Mouse (Mus musculus) ovary, adult 2 months (tissue): Measurements from ENCODE around the gene Klrc1. TPM values are rescaled to one million over a fixed set of nuclear protein-coding genes. Genes with fewer than 3 reads are reported as not detected.

ENCODE experiments used
- polyA plus RNA-seq: library from polyadenylated mRNA; depleted of rRNA; stranded (reverse); fragments of >200 nt; gene quantifications from 2 replicates; pipeline ENCODE4 v1.2.3, GENCODE M21; 2012; rRNA removed

Klrc1 gene
- 0.24 TPM in 1 of 2 replicates, not detected in the other for polyA plus RNA-seq

GRCm38 (mm10) chr6:129678873-129679272, at the start of gene Klrc1:
Klrc1 (minus strand) TSS chr6:129678973.

GRCm38 (mm10) chr6:129717032-129717431, 38.3 kb upstream of the Klrc1 start, which contains the start of gene Klri1:
Klri1 (minus strand) TSS chr6:129717132.

GRCm38 (mm10) chr6:129660589-129660988, 18.2 kb downstream of the Klrc1 start, which contains the start of gene Klrc2:
Klrc2 (minus strand) TSS chr6:129660689.

GRCm38 (mm10) chr6:129643237-129643636, 35.5 kb downstream of the Klrc1 start, which contains the start of gene Klrc3:
Klrc3 (minus strand) TSS chr6:129643337.

GRCm38 (mm10) chr6:129623735-129624134, 55.0 kb downstream of the Klrc1 start, which contains the start of gene Klrk1:
Klrk1 (minus strand) TSS chr6:129623864.

Other genes with a start within 250 kb of the Klrc1 start
- 4.2 and 6.7 TPM in 2 replicates for gene Clec1a, start 227.0 kb downstream of the Klrc1 start, polyA plus RNA-seq
- gene Olr1, start 171.8 kb downstream of the Klrc1 start, polyA plus RNA-seq = 0.03 and 0.25 TPM in 2 replicates
- not detected in 2 replicates for gene Tmem52b, start 166.4 kb downstream of the Klrc1 start, polyA plus RNA-seq
- gene Gabarapl1, start 145.8 kb downstream of the Klrc1 start, polyA plus RNA-seq = 88.1 and 93.4 TPM in 2 replicates
- gene Klre1, start 101.1 kb downstream of the Klrc1 start, polyA plus RNA-seq = 0.08 and 0.22 TPM in 2 replicates
- gene Klrd1, start 87.2 kb downstream of the Klrc1 start, polyA plus RNA-seq = not detected in 2 replicates
- gene Klrk1, start 55.1 kb downstream of the Klrc1 start, polyA plus RNA-seq = 0.06 TPM in 2 replicates
- gene Klrc3, start 35.6 kb downstream of the Klrc1 start, polyA plus RNA-seq = not detected in 2 replicates
- gene Klrc2, start 18.3 kb downstream of the Klrc1 start, polyA plus RNA-seq = not detected in 2 replicates
- not detected in 2 replicates for gene Klri1, start 38.2 kb upstream of the Klrc1 start, polyA plus RNA-seq
- gene Klri2, start 61.5 kb upstream of the Klrc1 start, polyA plus RNA-seq = not detected in 2 replicates
- not detected in 2 replicates for gene Gm156, start 105.3 kb upstream of the Klrc1 start, polyA plus RNA-seq
- not detected in 2 replicates for gene Gm17631, start 183.7 kb upstream of the Klrc1 start, polyA plus RNA-seq
- 0.12 TPM in 1 of 2 replicates, not detected in the other for gene Klra17, start 197.7 kb upstream of the Klrc1 start, polyA plus RNA-seq
- not detected in 2 replicates for gene Klra5, start 238.7 kb upstream of the Klrc1 start, polyA plus RNA-seq